Mouse (Mus musculus) hindbrain, embryonic 13.5 days (tissue): ENCODE data around the gene Csmd2. TPM values are rescaled to one million over a fixed set of nuclear protein-coding genes. Genes with fewer than 3 reads are reported as not detected.

Experiments
- ATAC-seq: fragments of 200-750 bp; cut with Nextera tagmentation; 2 replicates; pipeline ENCODE4 v1.8.0; 2017; ENCODE audit warnings: moderate TSS enrichment; ENCODE audit not compliant: low FRiP score
- H3K27ac ChIP-seq: fragments of 300-500 bp; sonication (generic); 2 replicates; pipeline ENCODE4 v1.5.1; 2015; ENCODE audit warnings: inconsistent platforms, mild to moderate bottlenecking, moderate library complexity
- H3K27me3 ChIP-seq: fragments of 300-500 bp; sonication (generic); 2 replicates; pipeline ENCODE4 v1.6.1; 2015; ENCODE audit warnings: mild to moderate bottlenecking, inconsistent platforms
- H3K36me3 ChIP-seq: fragments of 300-500 bp; sonication (generic); 2 replicates; pipeline ENCODE4 v1.6.1; 2015; ENCODE audit warnings: mild to moderate bottlenecking, inconsistent platforms
- H3K4me1 ChIP-seq: fragments of 300-500 bp; sonication (generic); replicated peaks from 2 replicates; pipeline ENCODE4 v1.6.1; 2015; ENCODE audit warnings: inconsistent platforms
- H3K4me2 ChIP-seq: fragments of 300-500 bp; sonication (generic); 2 replicates; pipeline ENCODE4 v1.6.1; 2015; ENCODE audit warnings: inconsistent platforms, mild to moderate bottlenecking, moderate library complexity
- H3K4me3 ChIP-seq: fragments of 300-500 bp; sonication (generic); 2 replicates; pipeline ENCODE4 v1.5.1; 2015; ENCODE audit warnings: mild to moderate bottlenecking, inconsistent platforms
- H3K9ac ChIP-seq: fragments of 300-500 bp; sonication (generic); 2 replicates; pipeline ENCODE4 v1.6.1; 2015; ENCODE audit warnings: mild to moderate bottlenecking, inconsistent platforms
- H3K9me3 ChIP-seq: fragments of 300-500 bp; sonication (generic); 2 replicates; pipeline ENCODE4 v1.6.1; 2016; ENCODE audit warnings: inconsistent platforms
- whole genome bisulfite sequencing: fragments of 180-500 bp; shearing (Covaris S2); methylation state at CpG from one replicate; pipeline ENCODE4 v1.1.7; 2015; 5-methylcytosine and 5-hydroxymethylcytosine counted together
- polyA plus RNA-seq: library from polyadenylated mRNA; unstranded; fragments of >200 nt; fragmentation: Nextera tagmentation; extraction: Ambion mirVana; gene quantifications from 2 replicates; pipeline ENCODE4 v1.2.1, GENCODE M21; 2015

Gene Csmd2
- polyA plus RNA-seq, 1 experiment from 2014 or later = 8.6 TPM

GRCm38 (mm10) chr4:128128546-128128945, 140.9 kb downstream of the Csmd2 start:
- ATAC-seq = no peak
- Histone ChIP-seq H3K4me1 (peaks cover 26% of the 10 kb centered on the region), H3K9ac (no peak overlapping the region), H3K27me3 (no peaks in the 10 kb centered on the region), H3K4me2 (no peak overlapping the region), H3K27ac (no peak overlapping the region), H3K36me3 (peaks cover 5% of the 10 kb centered on the region; the same call in 1 of the 2 replicates), H3K9me3 (no peaks in the 10 kb centered on the region; the same call in 1 of the 2 replicates), H3K4me3 (no peak overlapping the region)
- WGBS = 76% methylated on average over 6 of the region's 6 CpGs

GRCm38 (mm10) chr4:128130611-128131142, 143.0 kb downstream of the Csmd2 start:
- no peaks in the 10 kb centered on the region for H3K27me3 ChIP-seq
- H3K9ac ChIP-seq = no peak overlapping the region
- no peaks in the 10 kb centered on the region for H3K36me3 ChIP-seq
- no peaks in the 10 kb centered on the region for H3K9me3 ChIP-seq
- no peak for ATAC-seq
- no peak overlapping the region for H3K4me2 ChIP-seq
- H3K27ac ChIP-seq = no peak overlapping the region
- peaks cover 45% of the 10 kb centered on the region for H3K4me1 ChIP-seq
- 54% methylated on average over 4 of the region's 4 CpGs for WGBS
- no peak overlapping the region for H3K4me3 ChIP-seq

DNA sequence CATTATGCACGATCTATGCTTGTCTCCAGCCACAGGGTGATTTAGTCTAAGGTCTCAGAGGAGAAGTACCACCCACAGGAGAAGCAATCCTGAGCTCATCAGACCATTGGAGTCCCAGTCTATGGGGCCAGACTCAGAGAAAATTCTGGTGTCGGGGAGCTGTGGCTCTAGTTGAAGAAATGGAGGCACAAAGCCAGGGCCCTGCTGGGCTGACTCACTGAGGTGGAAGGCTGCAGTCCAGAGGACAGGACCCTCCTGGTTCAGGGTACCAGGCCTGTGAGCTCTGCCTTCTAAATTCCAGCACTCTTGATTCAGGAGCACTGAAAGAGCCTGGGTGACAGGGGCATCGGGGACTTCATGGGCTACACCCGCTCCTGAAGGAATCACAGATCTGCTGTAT, 144.0 kb downstream of the Csmd2 start:
- 87% methylated on average over 4 of the region's 4 CpGs for WGBS
- Histone ChIP-seq H3K9ac (no peak overlapping the region), H3K27me3 (no peaks in the 10 kb centered on the region), H3K4me2 (no peak overlapping the region), H3K4me1 (peaks cover 45% of the 10 kb centered on the region), H3K27ac (no peak overlapping the region; the same call in 1 of the 2 replicates), H3K36me3 (no peaks in the 10 kb centered on the region), H3K9me3 (no peaks in the 10 kb centered on the region), H3K4me3 (no peak overlapping the region)
- ATAC-seq = no peak

- Histone ChIP-seq H3K9ac (no peak overlapping the region), H3K4me1 (peaks cover 45% of the 10 kb centered on the region), H3K4me3 (no peak overlapping the region), H3K27me3 (no peaks in the 10 kb centered on the region), H3K27ac (peak overlapping the region; percentile 66), H3K9me3 (no peaks in the 10 kb centered on the region), H3K36me3 (no peaks in the 10 kb centered on the region), H3K4me2 (no peak overlapping the region)
- WGBS = 53% methylated on average over 11 of the region's 11 CpGs
- ATAC-seq = no peak
Measured at GRCm38 (mm10) chr4:128132876-128133646, 145.4 kb downstream of the Csmd2 start.

DNA sequence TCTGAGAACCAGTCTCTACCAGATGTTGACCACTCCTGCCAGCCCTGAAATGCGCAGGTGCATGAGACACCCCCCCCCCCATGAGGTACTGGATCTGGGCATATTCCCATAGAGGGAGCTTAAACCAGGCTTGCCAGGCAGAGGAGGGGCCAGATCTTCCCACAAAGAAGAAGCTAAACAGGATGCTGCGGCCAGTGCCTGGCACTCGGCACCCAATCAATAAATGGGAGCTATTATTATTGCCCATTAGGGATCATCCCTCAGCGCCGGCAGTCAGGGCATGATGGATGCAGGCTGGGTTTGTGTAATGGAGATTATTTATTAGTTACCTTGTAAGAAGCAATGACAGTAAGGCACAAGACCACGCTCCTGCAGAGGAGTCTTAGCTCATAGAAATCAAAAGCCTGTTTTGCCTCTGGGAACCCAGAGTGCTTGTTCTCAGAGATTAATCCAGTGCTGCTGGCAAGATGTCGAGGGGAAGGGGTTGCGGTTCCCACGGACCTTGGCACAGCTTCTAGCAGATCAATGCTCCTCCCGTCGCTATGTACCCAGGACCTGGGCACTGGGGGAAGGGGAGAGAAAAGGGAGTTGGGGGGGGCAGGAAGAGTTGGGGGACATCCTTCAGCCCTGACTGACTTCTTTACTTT, 146.8 kb downstream of the Csmd2 start:
- Histone ChIP-seq H3K9me3 (no peaks in the 10 kb centered on the region), H3K27me3 (no peaks in the 10 kb centered on the region), H3K36me3 (no peaks in the 10 kb centered on the region), H3K27ac (peak overlapping the region; percentile 80), H3K9ac (no peak overlapping the region), H3K4me3 (no peak overlapping the region), H3K4me2 (peak overlapping the region; percentile 15; the same call in 1 of the 2 replicates), H3K4me1 (peaks cover 42% of the 10 kb centered on the region)
- ATAC-seq = peak; percentile 57; the same call in 1 of the 2 replicates
- 51% methylated on average over 11 of the region's 11 CpGs for whole genome bisulfite sequencing

GRCm38 (mm10) chr4:128135014-128135622, 147.5 kb downstream of the Csmd2 start:
- H3K4me1 ChIP-seq = peaks cover 37% of the 10 kb centered on the region
- 65% methylated on average over 12 of the region's 12 CpGs for WGBS
- H3K9ac ChIP-seq = no peak overlapping the region
- H3K4me3 ChIP-seq = no peak overlapping the region
- H3K27me3 ChIP-seq = no peaks in the 10 kb centered on the region
- no peaks in the 10 kb centered on the region for H3K36me3 ChIP-seq
- H3K9me3 ChIP-seq = no peaks in the 10 kb centered on the region
- H3K4me2 ChIP-seq = 0 out of 2 replicates have a peak overlapping the region, but pooled peaks have one; percentile 15
- peak overlapping the region; percentile 80 for H3K27ac ChIP-seq
- ATAC-seq = 0 out of 2 replicates have a peak, but pooled peaks have one; percentile 33

DNA sequence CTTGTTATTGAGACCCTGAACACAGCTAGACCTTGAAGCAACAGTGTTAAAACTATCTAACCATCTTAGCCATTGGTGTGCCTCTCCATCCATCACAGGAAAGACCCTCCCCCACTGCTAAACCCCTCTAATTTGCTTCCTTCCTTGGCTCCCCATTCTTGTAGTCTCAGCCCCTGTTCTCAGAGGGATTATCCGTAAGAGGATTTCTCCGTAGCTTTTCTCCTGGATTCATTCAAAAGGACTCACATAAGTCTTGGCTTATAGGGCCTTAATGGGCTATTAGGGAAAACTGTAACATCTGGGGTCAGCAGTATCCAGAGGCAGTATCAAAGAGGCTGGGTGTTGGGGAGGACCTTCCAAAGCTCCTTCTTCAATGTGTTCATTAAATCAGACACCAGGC, 152.3 kb downstream of the Csmd2 start:
- Histone ChIP-seq H3K9ac (no peak overlapping the region), H3K27me3 (no peaks in the 10 kb centered on the region), H3K4me3 (no peak overlapping the region), H3K36me3 (no peaks in the 10 kb centered on the region), H3K9me3 (no peaks in the 10 kb centered on the region), H3K27ac (no peak overlapping the region), H3K4me1 (peaks cover 18% of the 10 kb centered on the region), H3K4me2 (no peak overlapping the region)
- ATAC-seq = no peak
- WGBS = 74% methylated on average over 2 of the region's 2 CpGs

DNA sequence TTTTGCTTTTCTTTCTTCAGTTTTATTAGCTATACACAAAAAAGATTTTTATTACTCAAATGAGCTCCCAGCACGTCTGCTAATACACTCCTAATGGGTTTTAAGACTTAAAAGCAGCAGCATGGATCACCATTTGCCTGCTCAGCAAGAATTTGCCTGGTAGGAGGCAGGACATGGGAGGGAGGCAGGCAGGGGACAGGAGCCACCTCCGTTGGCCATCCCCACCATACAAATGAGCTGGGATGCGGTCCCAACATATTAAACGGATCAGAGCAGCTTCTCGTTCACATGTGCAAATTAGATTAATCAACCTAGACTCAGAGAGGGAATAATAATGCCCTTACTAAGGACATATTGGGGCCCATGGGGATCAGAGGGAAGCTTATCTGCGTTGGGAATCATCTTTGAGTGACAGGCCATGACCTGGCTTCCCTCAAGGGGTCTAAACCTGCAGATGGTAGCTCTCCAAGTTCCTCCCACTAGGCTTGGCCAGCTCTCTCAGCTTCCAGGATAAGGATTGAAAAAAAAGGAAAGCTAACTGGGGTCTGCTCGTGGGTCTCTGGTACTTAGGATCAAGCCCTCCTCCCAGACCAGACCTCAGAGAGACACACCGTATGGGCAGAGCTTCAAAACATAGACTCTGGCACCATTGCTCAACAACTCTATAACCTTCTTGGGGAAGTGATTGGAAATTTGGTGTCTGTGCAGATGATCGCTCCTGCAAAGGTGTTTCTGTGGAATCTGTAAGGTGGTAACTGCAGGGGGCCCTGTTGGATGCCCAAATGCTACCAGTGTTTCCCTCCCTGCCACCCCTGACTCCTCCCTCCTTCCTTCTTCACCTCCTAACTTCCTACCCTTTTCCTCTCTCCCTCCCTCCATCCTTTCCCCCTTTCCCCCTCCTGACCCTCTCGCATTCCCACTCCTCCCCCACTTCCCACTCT, 153.8 kb downstream of the Csmd2 start:
- no peak for ATAC-seq
- Histone ChIP-seq H3K9ac (no peak overlapping the region), H3K4me3 (no peak overlapping the region), H3K27ac (peak overlapping the region; percentile 24; the same call in 1 of the 2 replicates), H3K36me3 (no peaks in the 10 kb centered on the region), H3K4me2 (no peak overlapping the region), H3K9me3 (no peaks in the 10 kb centered on the region), H3K27me3 (no peaks in the 10 kb centered on the region), H3K4me1 (peaks cover 13% of the 10 kb centered on the region)
- 51% methylated on average over 10 of the region's 10 CpGs for WGBS

DNA sequence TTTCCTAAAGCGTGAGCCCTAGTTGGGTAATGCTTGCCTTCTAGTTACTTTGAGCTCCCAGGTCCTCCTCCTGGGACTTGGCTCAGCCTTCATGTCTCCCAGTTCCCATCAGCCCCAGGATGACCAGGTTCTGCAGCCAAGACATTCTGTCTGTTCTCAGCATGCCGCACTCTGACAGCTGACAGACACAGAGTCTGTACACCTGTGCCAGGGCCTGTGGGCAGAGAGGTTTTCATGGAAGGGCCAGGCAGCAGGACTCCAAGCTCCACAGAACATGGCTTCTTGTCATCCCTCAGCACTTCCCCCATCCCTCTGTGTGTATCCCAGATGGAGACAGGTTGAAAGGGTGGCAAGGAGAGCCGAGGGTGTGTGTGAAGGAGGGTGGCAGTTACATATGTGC, 154.6 kb downstream of the Csmd2 start:
- Histone ChIP-seq H3K4me1 (peaks cover 13% of the 10 kb centered on the region), H3K4me3 (no peak overlapping the region), H3K9me3 (no peaks in the 10 kb centered on the region), H3K36me3 (no peaks in the 10 kb centered on the region), H3K27me3 (no peaks in the 10 kb centered on the region), H3K27ac (no peak overlapping the region), H3K9ac (no peak overlapping the region), H3K4me2 (no peak overlapping the region)
- no peak for ATAC-seq
- WGBS = 78% methylated on average over 3 of the region's 3 CpGs

DNA sequence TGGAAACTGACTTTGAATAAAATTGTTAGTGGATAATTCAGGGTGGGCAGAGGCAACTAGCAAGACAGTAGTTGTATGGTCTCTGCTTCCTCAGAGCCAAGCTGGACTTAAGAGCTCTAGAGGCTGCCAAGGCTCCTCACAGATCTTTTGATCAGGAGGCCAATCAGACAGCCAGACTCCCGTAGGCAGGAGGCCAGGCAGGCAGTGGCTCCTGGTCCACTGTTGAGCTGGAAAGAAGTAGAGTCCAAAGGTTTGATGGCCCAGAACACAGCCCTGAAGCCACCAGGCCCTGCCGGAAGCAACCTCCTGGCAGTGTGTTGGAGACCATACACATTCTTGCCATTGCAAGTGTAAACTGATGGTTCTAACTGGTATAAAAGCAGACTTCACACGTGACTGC, 155.5 kb downstream of the Csmd2 start:
- H3K27me3 ChIP-seq = no peaks in the 10 kb centered on the region
- ATAC-seq = no peak
- no peaks in the 10 kb centered on the region for H3K36me3 ChIP-seq
- H3K4me1 ChIP-seq = peaks cover 13% of the 10 kb centered on the region
- no peak overlapping the region for H3K4me2 ChIP-seq
- no peak overlapping the region for H3K27ac ChIP-seq
- no peaks in the 10 kb centered on the region for H3K9me3 ChIP-seq
- H3K4me3 ChIP-seq = no peak overlapping the region
- WGBS = 89% methylated on average over 3 of the region's 3 CpGs
- no peak overlapping the region for H3K9ac ChIP-seq

DNA sequence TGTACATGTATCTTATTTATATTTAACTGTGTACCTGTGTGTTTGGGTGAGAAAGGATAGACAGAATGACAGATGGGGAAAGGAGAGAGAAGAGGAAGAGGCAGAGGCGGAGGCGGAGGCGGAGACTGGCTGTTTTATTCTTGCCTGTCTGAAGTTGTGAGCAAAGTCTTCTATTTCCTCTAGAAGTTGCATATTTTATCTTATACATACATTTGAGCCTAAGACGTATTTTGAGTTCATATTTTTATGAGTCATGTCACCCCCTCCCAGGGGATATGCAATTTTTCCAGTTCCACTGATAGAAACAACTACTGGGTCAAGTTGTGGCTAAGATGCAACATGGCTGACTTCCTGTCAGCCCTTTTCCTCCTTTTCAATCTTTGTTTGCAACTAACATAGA, 161.9 kb downstream of the Csmd2 start:
- H3K9me3 ChIP-seq = no peaks in the 10 kb centered on the region
- no peaks in the 10 kb centered on the region for H3K36me3 ChIP-seq
- WGBS = 94% methylated on average over 4 of the region's 4 CpGs
- no peak overlapping the region for H3K27ac ChIP-seq
- peaks cover 23% of the 10 kb centered on the region for H3K4me1 ChIP-seq
- no peak overlapping the region for H3K4me2 ChIP-seq
- no peak overlapping the region for H3K4me3 ChIP-seq
- H3K9ac ChIP-seq = no peak overlapping the region
- no peaks in the 10 kb centered on the region for H3K27me3 ChIP-seq
- ATAC-seq = no peak
